Mouse (Mus musculus): ENCODE measurements around the gene Zdhhc14.

DNA sequence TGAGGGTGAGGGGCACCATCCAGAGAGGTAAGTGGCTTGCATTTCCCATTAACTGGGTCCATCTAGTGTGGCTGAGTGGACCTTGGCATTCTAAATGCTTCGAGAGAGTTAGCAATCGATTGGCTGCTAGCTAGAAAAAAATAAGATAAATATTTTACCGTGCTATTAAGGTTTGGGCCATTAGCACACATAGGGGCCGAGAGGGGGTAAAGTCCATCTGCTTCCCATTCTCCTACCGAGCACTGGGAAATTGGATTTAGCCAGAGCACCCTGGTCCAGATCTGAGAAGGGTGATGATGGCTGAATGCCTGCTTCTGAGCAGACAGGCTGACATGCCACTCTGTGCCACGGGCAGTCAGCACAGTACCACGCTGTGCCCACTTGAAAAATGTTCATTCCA is 263.1 kb downstream of the Zdhhc14 start:
- no peak for TF ChIP-seq CTCF (IDR thresholded peaks at IDR 0.05; ENCODE audit: control insufficient read depth, insufficient read depth, insufficient read length)
- TF ChIP-seq CEBPB (IDR thresholded peaks at IDR 0.05; ENCODE audit: low read depth): no peak

All from C2C12 (cell line).